Mouse (Mus musculus) midbrain, postnatal 0 days (tissue): ENCODE results near the gene Cntnap5a. TPM values are rescaled to one million over a fixed set of nuclear protein-coding genes. Genes with fewer than 3 reads are reported as not detected.

Source experiments
- ATAC-seq: fragments of 200-750 bp; cut with Nextera tagmentation; 2 replicates; pipeline ENCODE4 v1.8.0; 2017; ENCODE audit warnings: moderate number of reproducible peaks, mild to moderate bottlenecking, moderate TSS enrichment, moderate library complexity; ENCODE audit not compliant: low FRiP score
- DNase-seq: peaks from one replicate; pipeline ENCODE4 v3.0.0-alpha.2; 2015; ENCODE audit warnings: low spot score
- H3K27ac ChIP-seq: fragments of 300-500 bp; sonication (generic); 2 replicates; pipeline ENCODE4 v1.5.1; 2014; ENCODE audit warnings: low read depth, mild to moderate bottlenecking, low read length, mixed read lengths
- H3K27me3 ChIP-seq: fragments of 300-500 bp; sonication (generic); 2 replicates; pipeline ENCODE4 v1.6.1; 2014; ENCODE audit warnings: low read length, control low read depth, mixed read lengths; ENCODE audit not compliant: insufficient read depth
- H3K36me3 ChIP-seq: fragments of 300-500 bp; sonication (generic); 2 replicates; pipeline ENCODE4 v1.6.1; 2014; ENCODE audit warnings: low read length, control low read depth, mixed read lengths; ENCODE audit not compliant: insufficient read depth
- H3K4me1 ChIP-seq: fragments of 300-500 bp; sonication (generic); 2 replicates; pipeline ENCODE4 v1.6.1; 2014; ENCODE audit warnings: mild to moderate bottlenecking, control low read depth, antibody characterized with exemption, low read length, mixed read lengths; ENCODE audit not compliant: insufficient read depth
- H3K4me2 ChIP-seq: fragments of 300-500 bp; sonication (generic); 2 replicates; pipeline ENCODE4 v1.6.1; 2014; ENCODE audit warnings: low read depth, mild to moderate bottlenecking, low read length, mixed read lengths; ENCODE audit not compliant: poor library complexity, severe bottlenecking
- H3K4me3 ChIP-seq: fragments of 300-500 bp; sonication (generic); 2 replicates; pipeline ENCODE4 v1.5.1; 2014; ENCODE audit warnings: low read depth, mild to moderate bottlenecking, low read length, moderate library complexity
- H3K9ac ChIP-seq: fragments of 300-500 bp; sonication (generic); replicated peaks from 2 replicates; pipeline ENCODE4 v1.6.1; 2014; ENCODE audit warnings: mild to moderate bottlenecking, low read length, moderate library complexity, mixed read lengths; ENCODE audit not compliant: poor library complexity, severe bottlenecking
- H3K9me3 ChIP-seq: fragments of 300-500 bp; sonication (generic); 2 replicates; pipeline ENCODE4 v1.6.1; 2016; ENCODE audit warnings: low read length, control low read depth
- CTCF ChIP-seq: IDR thresholded peaks from 2 replicates; pipeline ENCODE4 v1.5.1; 2016; ENCODE audit warnings: antibody characterized with exemption, mild to moderate bottlenecking
- WGBS: fragments of 180-500 bp; shearing (Covaris S2); extraction: QIAGEN DNeasy Blood & Tissue Kit; methylation state at CpG from one replicate; pipeline ENCODE4 v1.1.7; 2014; 5-methylcytosine and 5-hydroxymethylcytosine counted together
- microRNA-seq: library from miRNA; unstranded; fragments of <30 nt; microRNA quantifications from one replicate; pipeline ENCODE4, GENCODE M21; 2016; ENCODE audit warnings: borderline number of aligned reads
- polyA plus RNA-seq: library from polyadenylated mRNA; unstranded; fragments of >200 nt; fragmentation: Nextera tagmentation; extraction: Ambion mirVana; gene quantifications from 2 replicates; pipeline ENCODE4 v1.2.1, GENCODE M21; 2015
- total RNA-seq: library from RNA; depleted of rRNA; stranded (reverse); fragments of >200 nt; gene quantifications from 2 replicates; pipeline ENCODE4 v1.2.3, GENCODE M21; 2014

The Cntnap5a gene
- total and polyA plus RNA-seq, 2 experiments from 2014 or later = 2.9 to 20.4 TPM

DNA sequence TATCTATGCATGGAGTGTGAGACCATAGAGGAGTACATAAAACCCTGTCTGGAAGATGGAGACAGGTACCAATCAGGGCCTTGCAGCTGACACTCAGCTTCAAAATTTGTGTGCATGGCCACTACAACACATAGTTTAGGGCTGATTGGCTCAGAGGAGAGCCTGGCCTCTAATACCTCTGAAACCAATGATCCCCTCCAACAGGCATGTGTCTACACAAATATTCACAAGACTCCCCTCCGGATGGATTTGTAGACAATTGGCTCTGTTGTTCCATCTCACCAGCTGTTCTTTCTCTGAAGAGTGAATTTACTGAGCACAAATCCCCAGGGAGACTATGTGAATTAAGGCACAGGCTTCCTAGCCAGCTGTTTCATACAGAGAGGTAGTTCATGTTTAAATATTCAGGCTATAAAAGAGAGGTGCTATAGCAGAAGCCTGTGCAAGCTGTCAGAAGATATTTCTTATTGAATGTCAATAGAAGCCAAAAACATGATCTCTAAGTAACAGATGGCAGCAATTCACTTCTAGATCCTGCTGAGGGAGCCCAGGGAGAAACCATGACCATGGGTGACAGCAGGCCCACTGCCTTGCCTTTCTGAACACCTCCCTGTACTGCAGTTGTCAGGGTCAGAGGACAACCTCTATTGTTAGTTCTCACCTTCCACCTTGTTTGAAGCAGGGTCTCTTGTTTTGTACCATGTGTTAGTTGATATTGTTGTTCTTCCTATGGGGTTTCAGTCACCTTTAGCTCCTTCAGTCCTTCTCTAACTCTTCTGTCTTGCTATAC lies 804.4 kb downstream of the Cntnap5a start:
- no peak overlapping the region for H3K27ac ChIP-seq
- 34% methylated on average over 1 of the region's 1 CpGs for WGBS
- H3K4me1 ChIP-seq = no peaks in the 10 kb centered on the region
- no peaks in the 10 kb centered on the region for H3K27me3 ChIP-seq
- no peak for TF ChIP-seq CTCF
- no peak overlapping the region for H3K4me3 ChIP-seq
- DNase-seq = peak; percentile 38
- ATAC-seq = no peak
- no peak overlapping the region for H3K9ac ChIP-seq
- no peaks in the 10 kb centered on the region for H3K36me3 ChIP-seq
- H3K4me2 ChIP-seq = no peak overlapping the region
- H3K9me3 ChIP-seq = no peaks in the 10 kb centered on the region

DNA sequence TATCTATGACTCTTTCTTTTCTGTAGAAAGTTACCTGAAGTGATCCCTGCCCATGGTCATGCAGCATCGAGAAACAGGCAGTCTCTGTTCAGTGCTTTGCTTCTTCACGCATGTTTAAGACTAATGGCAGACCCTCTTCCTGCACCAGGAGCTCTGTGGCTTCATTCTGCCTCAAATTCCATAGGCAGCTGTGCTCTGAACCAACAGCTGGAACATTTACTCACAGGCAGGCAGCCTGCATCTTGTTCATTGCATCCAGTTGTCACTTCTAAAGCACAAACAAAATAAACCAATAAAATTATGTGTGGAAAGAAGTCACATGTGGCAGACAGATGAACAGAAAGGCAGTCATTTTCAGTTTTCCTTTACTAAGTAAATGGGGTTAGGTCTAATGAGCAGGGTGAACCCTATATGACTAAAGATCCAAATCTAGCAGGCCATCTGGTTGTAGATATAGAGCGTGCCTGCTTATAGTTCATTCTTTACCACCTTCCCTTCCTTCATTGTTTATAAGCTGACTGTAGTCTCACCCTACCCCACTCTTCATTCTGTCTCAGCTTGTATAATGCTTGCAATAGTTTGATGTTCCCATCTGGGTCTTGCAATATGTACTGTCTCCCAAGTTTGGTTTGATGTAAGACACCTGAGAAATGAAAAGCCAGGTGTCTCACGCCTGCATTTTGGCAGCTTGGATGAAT lies 893.6 kb downstream of the Cntnap5a start:
- TF ChIP-seq CTCF = no peak
- no peak for DNase-seq
- 86% methylated on average over 4 of the region's 4 CpGs for WGBS

DNA sequence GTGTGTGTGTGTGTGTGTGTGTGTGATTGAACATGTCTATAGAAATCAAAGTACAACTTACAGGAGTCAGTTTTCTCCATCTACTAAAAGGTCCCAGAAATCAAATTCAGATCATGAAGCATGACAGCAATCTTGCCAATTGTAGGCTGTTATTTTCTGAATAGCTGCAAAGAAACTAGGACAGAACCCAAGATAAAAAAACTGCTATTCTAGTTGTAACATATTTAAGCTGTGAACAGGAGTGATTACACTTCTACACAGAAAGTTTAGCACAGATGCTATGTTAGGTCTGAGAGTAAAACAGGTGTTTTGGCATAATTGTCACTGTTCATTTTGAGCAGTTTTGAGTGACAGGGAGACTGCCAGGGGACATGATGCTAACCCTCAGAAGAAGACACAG lies 931.7 kb downstream of the Cntnap5a start:
- DNase-seq = peak; percentile 1
- Histone ChIP-seq H3K4me1 (no peaks in the 10 kb centered on the region), H3K9ac (no peak overlapping the region), H3K4me2 (no peak overlapping the region), H3K9me3 (no peaks in the 10 kb centered on the region), H3K27me3 (no peaks in the 10 kb centered on the region), H3K36me3 (no peaks in the 10 kb centered on the region), H3K4me3 (no peak overlapping the region), H3K27ac (no peak overlapping the region)
- no peak for TF ChIP-seq CTCF
- no peak for ATAC-seq

More for the DNA sequence above, 893.6 kb downstream of the Cntnap5a start:
- Histone ChIP-seq H3K36me3 (no peaks in the 10 kb centered on the region), H3K9ac (no peak overlapping the region), H3K27me3 (no peaks in the 10 kb centered on the region), H3K9me3 (no peaks in the 10 kb centered on the region), H3K4me1 (no peaks in the 10 kb centered on the region), H3K27ac (no peak overlapping the region), H3K4me2 (no peak overlapping the region), H3K4me3 (no peak overlapping the region)
- ATAC-seq = no peak

Small RNA genes within 50 kb of the gene (microRNA-seq; reads per million reads assigned to microRNA genes)
- not detected for gene Gm23393
